Mouse (Mus musculus): Measurements from ENCODE around the gene Hnrnpm.
"Not testable (repeated sequence)": the region's sequence is repeated elsewhere in the genome, so short reads cannot be mapped to it uniquely, and the experiment has no call there.

Hnrnpm gene

DNA sequence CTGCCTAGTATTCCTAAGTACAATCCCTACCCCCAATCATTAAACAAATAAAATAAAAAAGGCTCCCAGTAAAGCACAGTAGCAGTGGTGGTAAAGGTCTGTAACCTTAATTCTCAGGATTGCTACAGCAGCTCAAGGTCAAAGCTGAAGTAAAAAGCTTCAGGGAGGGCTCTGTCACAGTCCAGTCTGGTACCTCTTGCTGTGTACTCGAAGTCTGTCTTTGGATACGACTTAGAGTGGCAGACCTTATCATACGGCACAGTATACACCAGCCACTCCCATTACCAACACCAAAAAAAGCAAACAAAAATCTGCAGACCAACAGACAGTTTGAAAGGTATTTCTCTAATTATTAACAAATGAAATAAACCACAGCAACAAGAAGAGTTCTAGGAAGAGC is 19.8 kb downstream of the Hnrnpm start:
- no peak for DNase-seq

DNA sequence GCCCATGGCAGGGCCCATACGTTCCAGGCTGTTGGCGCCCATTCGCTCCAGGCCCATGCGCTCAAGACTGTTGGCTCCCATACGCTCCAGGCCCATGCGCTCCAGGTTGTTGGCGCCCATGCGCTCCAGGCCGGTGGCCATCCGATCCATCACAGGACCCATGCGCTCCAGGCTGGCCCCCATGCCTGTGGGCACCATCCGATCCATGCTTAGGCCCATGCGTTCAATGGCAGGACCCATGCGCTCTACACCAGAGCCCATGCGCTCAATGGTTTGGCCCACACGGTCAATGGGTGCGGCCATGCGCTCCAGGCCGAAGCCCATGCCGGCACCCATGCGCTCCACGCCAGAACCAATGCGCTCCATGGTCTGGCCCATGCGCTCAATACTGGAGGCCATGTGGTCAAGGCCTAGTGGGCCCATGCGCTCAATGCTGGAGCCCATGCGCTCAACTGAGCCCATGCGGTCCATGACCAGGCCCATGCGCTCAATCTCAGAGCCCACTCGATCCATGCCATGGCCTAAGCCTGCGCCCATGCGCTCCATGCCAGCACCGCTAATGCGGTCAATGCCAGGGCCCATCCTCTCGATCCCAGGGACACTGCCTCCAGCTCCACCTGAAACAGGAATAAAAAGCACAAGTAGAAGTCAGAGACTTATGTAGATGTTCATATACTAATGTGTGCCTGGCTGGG is 36.7 kb downstream of the Hnrnpm start:
- DNase-seq: no peak

DNA sequence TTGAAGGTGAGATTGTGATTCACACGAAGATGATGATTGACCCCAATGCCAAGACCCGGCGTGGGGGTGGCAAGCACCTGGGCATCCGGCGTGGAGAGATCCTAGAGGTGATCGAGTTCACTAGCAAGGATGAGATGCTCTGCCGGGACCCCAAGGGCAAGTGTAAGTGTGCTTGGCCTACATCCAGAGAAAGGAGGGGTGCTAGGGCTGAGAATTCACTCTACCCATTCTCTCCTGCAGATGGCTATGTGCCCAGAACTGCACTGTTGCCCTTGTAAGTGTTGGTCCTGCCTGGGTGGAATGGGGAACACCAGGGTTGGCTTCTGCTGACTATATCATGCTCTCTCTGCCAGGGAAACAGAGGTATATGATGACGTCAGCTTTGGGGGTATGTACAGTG is 41.6 kb downstream of the Hnrnpm start:
- no peak for DNase-seq

DNA sequence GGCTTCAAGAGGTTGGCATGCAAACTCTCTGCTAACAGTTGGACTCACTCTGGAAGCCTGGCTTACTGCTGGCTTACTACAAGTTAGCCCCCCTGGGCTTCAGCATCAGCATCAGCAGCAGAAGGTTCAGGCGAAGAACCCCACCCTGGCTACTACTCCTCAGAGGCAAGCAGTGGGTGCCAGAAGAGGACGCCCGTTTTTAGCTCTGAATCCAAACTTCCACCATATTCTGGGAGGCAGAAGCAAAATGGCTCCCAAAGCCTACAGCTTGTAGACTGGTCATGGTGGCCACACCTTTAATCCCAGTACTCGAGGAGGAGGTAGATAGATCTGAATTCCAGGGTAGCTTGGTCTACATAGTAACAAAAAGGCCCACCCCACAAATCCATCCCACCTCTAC is 42.6 kb downstream of the Hnrnpm start:
- no peak for DNase-seq

DNA sequence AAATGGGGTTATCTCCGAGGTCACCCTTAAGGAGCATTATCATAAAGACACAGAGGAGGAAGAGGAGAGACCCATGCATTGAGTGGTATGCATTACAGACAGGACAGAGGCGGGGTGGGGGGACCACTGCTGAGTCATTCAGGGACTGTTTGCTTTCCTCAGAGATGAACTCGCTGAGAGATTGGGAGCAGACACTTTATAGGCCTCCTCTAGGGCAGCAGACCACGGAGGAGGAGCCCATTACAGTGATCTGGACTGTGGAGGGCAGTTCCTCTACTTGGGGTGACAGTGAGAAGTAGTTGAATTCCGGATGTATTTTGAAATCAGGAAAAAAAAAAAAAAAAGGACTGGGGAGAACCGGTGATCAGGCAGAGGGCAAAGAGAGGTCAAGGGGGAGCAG is 46.9 kb downstream of the Hnrnpm start:
- DNase-seq: no peak

DNA sequence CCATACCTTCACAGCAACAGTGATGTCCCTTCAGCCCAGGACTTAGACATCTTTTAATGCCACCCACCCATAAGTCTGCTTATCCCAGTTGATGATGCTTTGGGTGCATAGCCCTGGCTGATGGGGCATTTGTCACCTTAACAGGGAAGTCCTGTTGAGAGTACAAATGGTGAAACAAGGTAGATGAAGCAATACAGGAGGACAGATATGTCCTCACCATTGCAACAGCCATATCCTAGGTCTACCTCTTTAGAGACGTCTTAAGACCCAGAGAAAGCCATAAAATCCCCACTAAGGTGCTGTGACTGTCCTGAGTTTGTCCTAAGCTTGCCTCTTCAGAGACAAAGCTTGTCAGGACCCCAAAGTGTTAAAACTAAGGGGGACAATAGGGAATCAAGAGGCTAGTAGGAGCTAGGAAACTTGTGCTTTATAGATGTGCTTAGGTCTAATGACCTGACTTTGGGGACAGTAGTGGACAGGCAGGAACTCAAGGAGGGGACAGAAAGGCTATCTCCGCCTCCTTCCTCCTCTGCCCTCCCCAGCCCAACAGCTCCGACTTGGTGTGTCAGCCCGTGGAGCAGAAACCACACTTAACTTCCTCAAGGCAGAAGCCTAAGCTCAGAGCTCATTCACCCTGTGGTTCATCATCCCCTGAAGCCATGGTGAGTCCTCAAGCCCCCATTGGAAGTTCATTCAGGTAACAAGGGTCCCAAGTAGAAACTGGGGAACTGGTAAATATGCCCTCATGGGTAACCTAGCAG is 49.0 kb downstream of the Hnrnpm start, which contains the start of gene Pram1:
Gene Pram1, plus strand, starts transcription at position 541 of the 761 bp plus-strand sequence.
- no peak for DNase-seq

DNA sequence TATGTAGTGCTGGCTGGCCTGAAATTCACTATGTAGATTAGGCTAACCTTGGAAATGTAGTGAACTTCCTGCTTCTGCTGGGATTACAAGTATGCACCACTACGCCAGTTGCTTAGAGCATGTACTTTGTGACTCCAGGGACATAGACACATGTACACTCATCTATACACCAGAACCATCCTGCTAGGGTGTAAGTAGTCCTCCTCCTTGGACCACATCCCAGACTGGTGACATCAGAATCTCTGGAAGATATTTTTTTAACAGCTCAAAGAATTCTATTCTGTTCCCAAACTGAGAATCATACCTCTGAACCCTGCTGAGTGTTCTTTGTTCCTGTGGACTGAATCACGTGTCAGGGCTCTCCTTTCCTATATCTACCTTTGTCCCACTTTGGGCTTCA is 49.6 kb downstream of the Hnrnpm start:
- DNase-seq: no peak

DNA sequence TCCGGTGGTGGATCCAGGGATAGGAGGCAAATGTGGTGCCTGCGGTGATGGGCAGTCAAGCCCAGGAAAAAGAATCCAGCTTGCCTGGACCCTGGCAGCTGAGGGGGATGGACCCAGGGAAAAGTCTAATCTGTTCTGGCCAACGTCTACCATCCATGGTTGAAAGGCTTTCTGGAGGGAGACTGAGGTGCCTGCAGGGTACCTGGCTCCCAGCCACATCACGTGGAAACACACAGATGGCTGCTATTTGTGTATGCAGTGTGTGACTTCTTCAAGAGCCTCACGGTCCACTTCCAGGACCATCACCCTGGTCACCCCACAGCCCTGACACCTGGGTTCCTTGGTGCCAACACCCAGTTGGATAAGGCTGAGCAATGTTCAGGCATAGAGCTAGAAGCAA is 54.9 kb downstream of the Hnrnpm start:
- DNase-seq: no peak

DNA sequence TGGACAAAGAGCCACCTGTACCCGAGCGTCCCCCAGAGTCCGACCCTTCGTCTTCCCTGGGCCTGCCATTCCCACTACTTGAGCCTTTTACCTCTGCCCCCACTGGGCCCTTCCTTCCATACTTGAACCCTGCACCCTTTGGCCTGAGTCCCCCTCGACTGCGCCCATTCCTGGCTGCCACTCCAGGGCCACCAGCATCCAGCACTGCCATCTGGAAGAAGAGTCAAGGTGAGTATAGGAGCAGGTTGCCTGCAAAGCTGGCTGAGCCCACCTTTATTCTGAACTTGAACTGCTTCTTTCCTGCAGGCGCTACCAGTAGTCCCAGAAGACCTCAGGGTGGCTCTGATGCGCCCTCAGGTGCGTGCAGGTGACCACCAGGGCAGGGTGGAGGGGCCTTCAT is 55.4 kb downstream of the Hnrnpm start:
- no peak for DNase-seq

DNA sequence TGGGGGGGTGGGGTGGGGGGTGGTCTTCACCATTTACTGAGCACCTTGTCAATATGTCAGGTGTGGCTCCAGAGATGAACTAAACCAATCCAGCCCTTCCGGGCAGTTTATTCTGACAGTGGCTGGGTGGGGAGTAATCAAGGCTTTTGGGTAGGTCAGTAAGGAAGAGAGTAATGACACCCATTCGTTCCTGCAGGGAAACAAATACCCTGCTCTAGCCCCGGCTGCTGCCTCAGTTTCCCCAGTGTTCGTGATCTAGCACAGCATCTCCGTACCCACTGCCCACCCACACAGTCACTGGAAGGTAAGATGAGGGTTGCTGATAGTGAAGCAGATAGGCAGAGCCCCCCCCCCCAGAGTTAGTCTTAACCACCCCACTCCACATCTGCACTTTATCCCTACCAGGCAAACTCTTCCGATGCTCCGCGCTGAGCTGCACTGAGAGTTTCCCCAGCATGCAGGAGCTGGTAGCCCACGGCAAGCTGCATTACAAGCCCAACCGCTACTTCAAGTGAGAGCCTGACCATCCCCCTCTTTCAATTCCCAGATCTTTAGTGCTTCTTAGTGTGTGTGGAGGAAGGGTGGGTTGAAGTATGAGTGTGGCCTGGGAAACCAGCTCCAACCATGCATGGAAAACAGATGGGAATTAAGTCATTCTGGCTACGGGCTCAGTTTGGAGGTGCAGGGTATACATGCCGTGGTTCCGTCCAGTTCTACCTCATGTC is 56.3 kb downstream of the Hnrnpm start:
- DNase-seq: no peak

DNA sequence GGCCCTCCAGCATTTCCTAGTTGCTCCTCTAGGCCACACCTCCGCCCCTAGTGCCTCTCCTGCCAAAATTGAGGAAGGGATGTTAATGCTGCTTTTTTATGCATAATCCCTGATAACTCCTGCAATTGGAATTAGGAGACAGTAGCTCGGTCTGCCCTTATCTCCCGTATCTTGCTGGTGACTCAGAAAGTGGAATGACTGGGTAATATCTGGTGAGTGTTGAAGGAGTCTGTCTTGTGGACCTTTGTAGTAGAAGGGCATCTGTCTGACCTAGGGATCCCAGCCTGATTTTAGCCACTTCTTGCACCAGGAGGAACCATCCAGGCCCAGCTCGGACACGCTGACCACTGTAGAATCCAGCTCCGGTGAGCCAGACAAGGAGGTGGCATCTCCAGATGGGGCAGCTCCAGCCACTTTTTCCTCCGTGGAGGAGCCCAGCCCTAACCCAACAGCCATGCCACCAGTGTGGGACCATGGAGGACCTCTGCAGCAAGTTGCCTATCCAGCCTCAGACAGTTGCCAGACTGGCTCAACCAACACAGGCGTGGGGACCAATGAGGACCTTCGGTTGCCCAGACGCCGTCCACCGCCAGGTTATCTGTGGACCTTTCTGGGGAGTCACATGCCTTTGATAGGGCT is 57.1 kb downstream of the Hnrnpm start:
- no peak for DNase-seq

DNA sequence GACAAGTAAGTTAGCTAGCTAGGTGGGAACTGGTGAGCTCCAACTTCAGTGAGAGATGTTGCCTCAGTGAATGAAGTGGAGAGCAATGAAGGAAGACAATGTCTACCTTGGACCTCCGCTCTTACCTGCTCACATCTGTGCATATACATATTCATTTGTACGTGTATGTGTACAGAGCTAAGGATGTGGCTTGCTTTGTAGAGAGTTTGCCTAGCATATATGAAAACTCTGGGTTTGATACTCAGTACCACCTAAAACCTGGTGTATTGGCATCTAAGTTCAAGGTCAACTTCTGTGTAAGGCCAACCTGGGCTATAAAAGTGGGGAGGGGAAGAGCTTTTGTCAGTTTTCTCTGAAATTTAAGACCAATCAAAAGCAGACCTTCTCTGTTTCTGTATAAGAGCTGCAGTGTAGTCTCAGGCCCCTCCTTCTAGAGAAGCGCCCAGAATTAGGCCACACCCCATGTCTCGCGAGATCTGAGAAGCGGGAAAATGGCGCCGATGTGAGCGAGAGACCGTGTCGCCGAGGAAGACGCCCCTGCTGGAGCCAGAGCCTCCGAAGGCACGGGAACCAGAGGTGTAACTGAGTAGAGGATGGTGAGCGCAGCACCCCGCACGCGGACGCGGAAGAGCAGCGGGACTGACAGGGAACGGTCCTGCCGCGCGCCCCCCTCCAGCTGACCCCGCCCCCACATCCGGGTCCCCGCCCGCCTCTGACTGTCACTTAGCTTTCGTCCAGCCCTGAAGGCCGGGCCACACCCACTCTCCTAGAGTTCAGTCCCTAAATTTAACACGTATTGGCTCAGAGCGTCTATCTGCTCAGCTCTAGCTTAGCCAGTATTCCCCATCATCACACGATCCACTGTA is 57.8 kb downstream of the Hnrnpm start, which contains the start of gene Zfp414:
Gene Zfp414, plus strand, starts transcription at position 470 of the 866 bp plus-strand sequence.
- peak; percentile 85 for DNase-seq

DNA sequence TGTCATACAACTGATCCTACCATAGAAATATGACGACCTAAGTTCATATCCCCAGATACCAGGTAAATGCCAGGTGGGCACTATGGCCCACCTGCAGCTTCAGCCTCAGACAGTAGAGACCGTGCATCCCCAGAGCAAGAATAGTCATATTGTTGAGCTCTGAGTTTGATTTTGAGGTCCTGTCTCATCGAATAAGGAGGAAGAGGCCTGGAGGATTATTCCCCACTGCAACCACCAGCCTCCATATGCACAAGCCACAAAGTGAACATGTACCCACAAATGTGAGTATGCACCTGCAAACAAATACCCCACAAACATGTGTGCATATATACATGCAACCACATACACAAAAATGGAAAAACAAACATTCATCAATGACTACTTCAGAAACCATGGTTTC is 59.4 kb downstream of the Hnrnpm start:
- DNase-seq: no peak

DNA sequence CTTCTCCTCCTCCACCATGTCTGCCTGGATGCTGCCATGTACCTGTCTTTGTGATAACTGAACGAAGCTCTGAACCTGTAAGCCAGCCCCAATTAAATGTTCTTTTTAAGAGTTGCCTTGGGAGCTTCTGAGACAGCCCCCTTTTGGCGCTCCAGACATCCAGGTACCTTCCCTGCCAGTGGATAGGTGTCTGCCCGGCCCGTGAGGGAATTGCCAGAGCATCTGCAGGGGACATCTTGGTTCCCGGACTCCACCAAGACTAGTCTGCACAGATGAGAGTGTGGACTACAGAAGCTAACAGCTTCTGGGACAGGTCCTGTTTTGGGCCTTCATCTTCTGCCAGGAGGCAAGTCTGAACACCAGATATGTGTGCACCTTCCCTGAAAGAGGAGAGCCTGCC is 72.9 kb downstream of the Hnrnpm start:
- DNase-seq: not testable (repeated sequence)

DNA sequence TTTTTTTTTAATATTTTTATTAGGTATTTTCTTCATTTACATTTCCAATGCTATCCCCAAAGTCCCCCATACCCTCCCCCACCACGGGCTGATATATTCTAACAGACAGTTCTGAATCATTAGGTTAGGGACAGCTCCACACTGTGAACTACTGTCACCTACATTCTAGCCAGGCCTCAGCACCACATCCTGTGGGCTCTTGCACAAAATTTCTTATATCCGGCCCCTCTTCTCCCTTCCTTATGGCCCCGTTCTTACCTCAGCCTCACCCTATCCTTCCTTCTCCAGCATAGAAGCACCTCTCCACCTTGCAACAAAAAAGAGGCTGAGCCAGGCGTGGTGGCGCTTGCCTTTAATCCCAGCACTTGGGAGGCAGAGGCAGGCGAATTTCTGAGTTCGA is 76.1 kb downstream of the Hnrnpm start:
- DNase-seq: no peak

DNA sequence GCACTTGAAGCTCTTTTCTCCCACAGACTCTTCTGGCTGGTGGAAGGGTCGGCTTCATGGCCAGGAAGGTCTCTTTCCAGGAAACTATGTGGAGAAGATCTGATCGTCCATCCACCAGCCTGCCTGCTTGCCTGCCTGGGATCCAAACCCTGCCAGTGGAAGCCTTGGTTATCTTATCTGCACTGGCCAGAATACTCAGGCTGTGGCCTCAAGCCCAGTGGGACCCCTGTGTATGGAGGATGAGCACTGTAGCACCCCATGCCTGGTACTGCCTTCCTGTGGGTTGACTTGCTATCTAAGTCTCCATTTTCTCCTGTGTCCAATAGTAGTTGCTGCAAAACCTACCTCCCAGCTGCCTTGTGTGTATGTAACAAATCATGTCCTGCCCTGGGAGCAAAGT is 79.4 kb downstream of the Hnrnpm start:
- DNase-seq: no peak

DNA sequence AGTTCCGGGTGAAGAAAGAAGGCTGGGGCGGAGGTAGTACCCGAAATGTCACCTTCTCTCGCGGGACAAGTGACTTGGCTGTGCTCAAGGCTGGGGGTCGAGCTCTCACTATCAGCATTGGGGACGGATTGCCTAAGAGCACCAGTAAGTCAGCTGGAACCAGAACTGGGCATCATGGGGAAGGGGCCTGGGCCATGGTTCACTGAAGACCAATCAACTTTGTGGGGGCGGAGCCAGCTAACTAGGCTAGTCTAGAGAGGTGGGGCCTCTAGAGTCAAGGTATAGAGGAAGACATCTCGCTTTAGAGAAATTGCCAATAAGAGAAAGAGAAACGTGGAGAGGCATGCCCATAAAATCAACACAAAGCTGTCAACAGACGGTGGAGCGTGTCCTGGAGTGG is 84.7 kb downstream of the Hnrnpm start:
- DNase-seq: no peak

DNA sequence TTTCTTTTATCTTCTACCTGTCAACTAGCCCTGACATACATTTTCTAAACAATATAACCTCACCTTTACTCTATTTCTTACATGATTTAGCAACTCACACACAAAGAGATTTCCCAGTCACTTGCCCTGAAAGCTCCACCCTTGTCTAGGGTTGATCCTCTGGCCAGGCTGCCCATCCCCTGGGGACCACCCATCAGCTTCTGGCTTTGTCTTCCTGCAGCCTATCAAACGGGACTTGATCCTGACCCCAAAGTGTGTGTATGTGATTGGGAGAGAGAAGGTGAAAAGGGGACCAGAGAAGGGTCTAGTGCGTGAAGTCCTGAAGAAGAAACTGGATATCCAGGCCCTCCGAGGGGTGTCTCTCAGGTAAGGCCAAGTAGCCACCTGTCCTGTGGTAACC is 85.8 kb downstream of the Hnrnpm start:
- DNase-seq: no peak

DNA sequence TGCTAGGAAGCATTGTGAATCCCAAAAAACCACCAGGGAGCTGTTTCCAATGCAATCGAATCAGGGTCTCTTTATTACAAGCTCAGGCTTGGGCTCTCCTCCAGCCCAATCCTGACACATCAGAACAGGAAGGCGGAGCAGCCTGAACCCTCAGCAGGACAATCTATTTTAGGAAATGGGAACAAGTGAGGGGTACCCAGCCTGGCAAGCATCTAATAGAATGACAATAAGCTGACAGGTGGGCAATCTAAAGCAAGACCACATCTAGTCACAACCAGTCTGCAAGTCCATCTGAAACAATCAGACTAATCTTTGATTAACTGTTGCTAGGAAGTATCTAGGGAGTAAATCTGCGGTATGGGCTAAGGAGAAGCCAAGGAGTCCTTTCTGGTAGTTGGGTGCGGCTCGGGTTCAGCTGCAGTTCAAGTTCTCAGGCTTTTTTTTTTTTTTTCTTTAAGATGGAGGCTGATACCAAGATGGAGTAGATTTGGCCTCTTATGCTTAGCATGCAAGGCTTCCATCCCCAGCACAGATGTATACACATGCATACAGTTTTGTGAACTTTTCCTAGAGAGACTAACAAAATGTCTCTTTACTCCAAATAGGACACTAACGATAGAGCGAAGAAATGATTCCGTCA is 86.7 kb downstream of the Hnrnpm start:
- no peak for DNase-seq

DNA sequence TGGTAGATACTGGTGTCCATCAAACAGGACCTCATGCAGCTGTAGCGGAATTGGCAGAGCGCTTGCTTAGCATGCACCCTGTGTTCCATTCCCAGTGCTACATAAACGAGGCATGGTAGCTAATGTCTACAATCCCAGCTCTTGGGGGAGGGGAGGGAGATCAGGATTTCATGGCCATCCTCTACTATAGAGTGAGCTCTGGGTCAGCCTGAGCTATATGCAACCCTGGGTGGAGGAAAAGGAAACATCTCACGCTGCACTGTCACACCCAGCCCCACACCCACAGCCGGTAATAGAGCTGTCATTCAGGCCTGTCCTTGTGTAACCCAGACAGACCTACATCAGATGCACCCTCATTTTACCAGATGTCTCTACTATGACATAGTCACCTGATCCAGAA is 88.2 kb downstream of the Hnrnpm start:
- no peak for DNase-seq

DNA sequence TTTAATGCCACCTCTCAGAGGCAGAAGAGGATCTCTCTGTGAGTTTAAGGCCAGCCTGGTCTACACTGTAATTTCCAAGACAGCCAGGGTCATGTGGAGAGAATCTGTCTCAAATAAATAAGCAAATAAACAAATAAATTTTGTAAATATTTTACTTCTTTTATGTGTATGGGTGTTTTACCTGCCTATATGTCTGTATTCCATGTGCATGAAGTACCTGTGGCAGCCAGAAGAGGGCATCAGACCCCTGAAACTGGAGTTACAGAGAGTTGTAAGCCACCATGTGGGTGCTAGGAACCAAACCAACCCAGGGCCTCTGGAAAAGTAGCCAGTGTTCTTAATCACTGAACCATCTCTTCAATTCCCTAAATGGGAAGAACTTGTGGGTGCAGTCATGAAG is 89.4 kb downstream of the Hnrnpm start:
- no peak for DNase-seq

Measured in right cerebral cortex, postnatal 4 days (tissue).